Mouse (Mus musculus) myocyte (in vitro differentiated cells): ENCODE measurements around the gene Nup188.

Experiments
- MYOG ChIP-seq, 3 experiments: IDR thresholded peaks; one replicate each; pipeline ENCODE4 v1.6.1; 2011; ENCODE audit warnings: control low read depth in 2 of 3, low read depth in 2 of 3, mild to moderate bottlenecking in 2 of 3; ENCODE audit not compliant: insufficient read length in 2 of 3, control insufficient read depth in 1 of 3, insufficient read depth in 1 of 3
- POLR2A ChIP-seq: IDR thresholded peaks from one replicate; pipeline ENCODE4 v1.6.1; 2011; ENCODE audit warnings: low read depth, mild to moderate bottlenecking, control low read depth, moderate library complexity; ENCODE audit not compliant: insufficient read length
- POLR2AphosphoS2 ChIP-seq: IDR thresholded peaks from one replicate; pipeline ENCODE4 v1.6.1; 2011; ENCODE audit warnings: low read depth, control low read depth; ENCODE audit not compliant: insufficient read length
- USF1 ChIP-seq: IDR thresholded peaks from one replicate; pipeline ENCODE4 v1.6.1; 2011; ENCODE audit warnings: low read depth, mild to moderate bottlenecking, control low read depth, moderate library complexity

DNA sequence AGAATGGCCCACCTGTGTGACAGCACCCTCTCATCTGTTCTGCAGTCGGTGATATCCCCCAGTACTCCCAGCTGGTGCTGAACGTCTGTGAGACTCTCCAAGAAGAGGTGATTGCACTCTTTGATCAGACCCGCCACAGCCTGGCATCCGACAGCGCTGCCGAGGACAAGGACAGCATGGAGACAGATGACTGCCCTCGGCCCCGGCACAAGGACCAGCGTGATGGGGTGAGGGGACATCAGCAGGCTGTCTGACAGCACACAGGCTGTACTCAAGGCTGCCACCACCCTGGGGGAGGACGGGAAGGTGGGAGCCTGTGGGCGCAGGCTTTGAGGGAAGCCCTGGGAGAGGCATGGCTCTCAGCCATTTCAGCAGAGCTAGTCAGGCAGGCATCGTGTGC is 51.0 kb downstream of the Nup188 start:
- TF ChIP-seq POLR2A (no peak), POLR2AphosphoS2 (peak; percentile 14), USF1 (no peak), MYOG (IDR thresholded peaks at IDR 0.05; ENCODE audit: control insufficient read depth in 1 of 3, insufficient read depth in 1 of 3, insufficient read length in 2 of 3, low read depth in 2 of 3) (no peak)
